Mouse (Mus musculus) forebrain, embryonic 11.5 days (tissue): Measurements from ENCODE around the gene Sipa1l3. TPM values are rescaled to one million over a fixed set of nuclear protein-coding genes. Genes with fewer than 3 reads are reported as not detected.

ENCODE experiments used
- ATAC-seq: fragments of 200-750 bp; cut with Nextera tagmentation; replicated peaks from 2 replicates; pipeline ENCODE4 v1.8.0; 2017; ENCODE audit warnings: moderate TSS enrichment; ENCODE audit not compliant: low FRiP score
- DNase-seq: peaks from one replicate; pipeline ENCODE4 v3.0.0-alpha.2; 2017; ENCODE audit warnings: low spot score
- H3K27ac ChIP-seq: fragments of 300-500 bp; sonication (generic); 2 replicates; pipeline ENCODE4 v1.5.1; 2014; ENCODE audit warnings: low read depth, low read length
- H3K27me3 ChIP-seq: fragments of 300-500 bp; sonication (generic); 2 replicates; pipeline ENCODE4 v1.6.1; 2014; ENCODE audit warnings: mild to moderate bottlenecking, low read length, mixed read lengths; ENCODE audit not compliant: control insufficient read depth, insufficient read depth
- H3K36me3 ChIP-seq: fragments of 300-500 bp; sonication (generic); 2 replicates; pipeline ENCODE4 v1.6.1; 2014; ENCODE audit warnings: mild to moderate bottlenecking, low read length, moderate library complexity, mixed read lengths; ENCODE audit not compliant: control insufficient read depth, insufficient read depth
- H3K4me1 ChIP-seq: fragments of 300-500 bp; sonication (generic); replicated peaks from 2 replicates; pipeline ENCODE4 v1.6.1; 2014; ENCODE audit warnings: low read length, mixed read lengths; ENCODE audit not compliant: control insufficient read depth, insufficient read depth
- H3K4me2 ChIP-seq: fragments of 300-500 bp; sonication (generic); 2 replicates; pipeline ENCODE4 v1.6.1; 2014; ENCODE audit warnings: low read depth, mild to moderate bottlenecking, low read length, moderate library complexity, mixed read lengths; ENCODE audit not compliant: severe bottlenecking
- H3K4me3 ChIP-seq: fragments of 300-500 bp; sonication (generic); 2 replicates; pipeline ENCODE4 v1.5.1; 2014; ENCODE audit warnings: low read depth, low read length
- H3K9ac ChIP-seq: fragments of 300-500 bp; sonication (generic); 2 replicates; pipeline ENCODE4 v1.6.1; 2014; ENCODE audit warnings: low read length
- H3K9me3 ChIP-seq: fragments of 300-500 bp; sonication (generic); 2 replicates; pipeline ENCODE4 v1.6.1; 2016; ENCODE audit warnings: low read length, mixed read lengths; ENCODE audit not compliant: control insufficient read depth
- WGBS: fragments of 180-500 bp; shearing (Covaris S2); extraction: QIAGEN DNeasy Blood & Tissue Kit; methylation state at CpG from one replicate; pipeline ENCODE4 v1.1.7; 2014; 5-methylcytosine and 5-hydroxymethylcytosine counted together
- polyA plus RNA-seq: library from polyadenylated mRNA; unstranded; fragments of >200 nt; fragmentation: Nextera tagmentation; extraction: Ambion mirVana; gene quantifications from 2 replicates; pipeline ENCODE4 v1.2.1, GENCODE M21; 2014

Gene Sipa1l3
- polyA plus RNA-seq, 1 experiment from 2014 or later = 15.9 TPM

DNA sequence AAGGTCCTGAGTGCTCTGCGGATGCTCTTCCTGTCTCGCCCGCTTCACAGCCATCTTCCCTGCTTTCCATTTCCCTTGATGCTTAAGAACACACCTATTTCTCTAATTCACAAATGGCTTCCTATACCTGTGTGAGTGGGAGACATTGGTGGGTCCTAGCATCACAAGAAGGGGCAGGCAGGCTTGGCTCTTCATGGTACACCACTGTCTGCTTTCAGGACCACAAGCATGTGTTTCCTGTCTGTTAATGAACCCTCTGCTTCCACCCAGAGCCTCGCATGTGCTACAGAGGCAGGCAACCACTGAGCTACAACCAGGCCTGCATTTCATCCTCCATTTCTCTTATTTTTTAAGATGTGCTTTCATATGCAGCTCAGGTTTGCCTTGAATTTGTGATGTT, 116.4 kb downstream of the Sipa1l3 start:
- Histone ChIP-seq H3K9ac (no peak overlapping the region), H3K36me3 (no peaks in the 10 kb centered on the region), H3K9me3 (no peaks in the 10 kb centered on the region), H3K27ac (no peak overlapping the region), H3K4me1 (no peaks in the 10 kb centered on the region), H3K27me3 (no peaks in the 10 kb centered on the region), H3K4me3 (no peak overlapping the region), H3K4me2 (no peak overlapping the region)
- ATAC-seq = no peak
- 91% methylated on average over 4 of the region's 4 CpGs for WGBS
- no peak for DNase-seq

DNA sequence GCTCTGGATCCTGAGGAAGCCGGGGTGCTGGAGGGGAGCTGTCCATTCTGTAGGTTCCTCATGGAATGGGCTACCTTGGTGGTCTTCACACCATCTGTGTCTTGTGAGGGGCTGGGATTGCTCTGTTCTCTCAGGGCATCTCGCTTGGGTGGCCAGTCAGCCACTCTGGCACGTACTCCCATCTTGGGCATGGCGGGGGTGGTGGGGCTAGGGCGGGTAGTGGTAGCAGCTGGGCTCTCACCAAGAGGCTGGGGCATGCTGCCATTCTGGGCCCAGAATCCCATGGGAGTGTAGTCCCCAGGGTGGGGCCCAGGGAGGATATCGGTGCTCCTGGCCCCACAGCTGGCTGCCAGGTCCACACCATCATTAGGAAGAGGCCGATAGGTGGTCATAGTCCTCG, 118.0 kb downstream of the Sipa1l3 start:
- DNase-seq (no peak), ATAC-seq (no peak)
- H3K9ac ChIP-seq = no peak overlapping the region
- no peaks in the 10 kb centered on the region for H3K4me1 ChIP-seq
- no peaks in the 10 kb centered on the region for H3K27me3 ChIP-seq
- H3K4me3 ChIP-seq = no peak overlapping the region
- H3K36me3 ChIP-seq = no peaks in the 10 kb centered on the region
- no peak overlapping the region for H3K4me2 ChIP-seq
- no peaks in the 10 kb centered on the region for H3K9me3 ChIP-seq
- H3K27ac ChIP-seq = no peak overlapping the region
- 91% methylated on average over 8 of the region's 8 CpGs for WGBS

DNA sequence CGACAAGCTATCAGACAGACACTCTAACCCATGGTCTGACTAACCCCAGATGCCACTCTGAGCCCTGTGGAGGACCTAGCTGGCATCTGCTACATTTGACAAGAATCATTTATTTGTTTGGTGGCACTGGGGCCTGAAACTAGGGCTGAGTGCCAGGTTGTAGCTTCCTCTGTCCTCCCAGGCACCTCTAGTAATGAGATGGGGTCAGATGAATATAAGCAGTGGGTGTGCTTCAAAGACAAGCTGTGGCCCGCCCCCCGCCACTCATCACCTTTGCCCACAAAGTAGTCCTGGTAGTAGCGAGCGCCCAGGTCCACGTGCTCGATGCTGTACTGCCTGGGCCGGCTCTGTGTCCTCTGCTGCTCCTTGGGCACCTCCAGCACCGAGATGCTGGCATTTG, 119.4 kb downstream of the Sipa1l3 start:
- no peak overlapping the region for H3K9ac ChIP-seq
- H3K36me3 ChIP-seq = no peaks in the 10 kb centered on the region
- DNase-seq = no peak
- no peaks in the 10 kb centered on the region for H3K27me3 ChIP-seq
- no peak overlapping the region for H3K27ac ChIP-seq
- ATAC-seq = no peak
- H3K4me3 ChIP-seq = no peak overlapping the region
- no peaks in the 10 kb centered on the region for H3K4me1 ChIP-seq
- H3K9me3 ChIP-seq = no peaks in the 10 kb centered on the region
- WGBS = 95% methylated on average over 9 of the region's 9 CpGs
- H3K4me2 ChIP-seq = no peak overlapping the region

DNA sequence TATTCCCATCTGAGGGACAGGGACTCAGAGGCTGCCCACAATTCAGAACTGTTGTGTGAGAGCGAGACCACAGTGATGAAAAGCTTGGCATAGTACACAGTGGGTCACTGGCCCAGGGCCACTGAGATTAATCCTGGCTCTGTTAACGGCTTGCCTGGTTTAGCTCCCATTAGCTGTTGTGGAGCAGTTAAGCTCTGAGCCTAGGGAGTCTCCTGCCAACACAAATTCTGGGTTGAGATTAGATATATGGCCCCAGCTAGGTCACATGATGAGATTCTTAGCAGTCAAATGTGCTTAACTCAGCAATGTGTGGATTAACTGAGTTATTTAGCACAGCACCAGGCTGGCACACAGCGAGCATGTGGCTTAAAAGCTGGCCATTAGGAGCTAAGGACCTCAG, 121.0 kb downstream of the Sipa1l3 start:
- ATAC-seq = no peak
- Histone ChIP-seq H3K27me3 (no peaks in the 10 kb centered on the region), H3K36me3 (no peaks in the 10 kb centered on the region), H3K9ac (no peak overlapping the region), H3K4me1 (no peaks in the 10 kb centered on the region), H3K4me3 (no peak overlapping the region), H3K4me2 (no peak overlapping the region), H3K9me3 (no peaks in the 10 kb centered on the region), H3K27ac (no peak overlapping the region)
- no peak for DNase-seq
- 78% methylated on average over 3 of the region's 3 CpGs for WGBS

DNA sequence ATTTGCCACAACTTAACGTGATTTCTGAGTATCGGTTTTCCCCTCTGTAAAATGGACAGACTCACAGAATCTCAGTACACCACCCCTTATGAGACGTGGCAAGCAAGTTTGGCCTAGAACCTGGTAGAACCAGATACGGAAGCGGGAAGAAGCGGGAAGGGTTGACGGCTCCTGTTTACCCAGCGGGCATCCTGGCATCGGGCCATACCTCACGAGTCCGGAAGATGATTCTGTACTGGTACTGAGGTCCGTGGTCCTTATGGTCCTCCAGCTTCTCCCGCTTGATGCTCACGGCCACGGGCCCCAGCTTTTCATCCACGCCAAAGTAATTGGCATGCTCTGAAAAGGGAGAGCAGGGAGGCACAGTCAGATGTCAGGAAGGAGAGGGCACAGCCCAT, 121.5 kb downstream of the Sipa1l3 start:
- Histone ChIP-seq H3K36me3 (no peaks in the 10 kb centered on the region), H3K9me3 (no peaks in the 10 kb centered on the region), H3K4me2 (no peak overlapping the region), H3K4me3 (no peak overlapping the region), H3K9ac (no peak overlapping the region), H3K4me1 (no peaks in the 10 kb centered on the region), H3K27ac (no peak overlapping the region), H3K27me3 (no peaks in the 10 kb centered on the region)
- no peak for ATAC-seq
- no peak for DNase-seq
- WGBS = 96% methylated on average over 16 of the region's 16 CpGs

DNA sequence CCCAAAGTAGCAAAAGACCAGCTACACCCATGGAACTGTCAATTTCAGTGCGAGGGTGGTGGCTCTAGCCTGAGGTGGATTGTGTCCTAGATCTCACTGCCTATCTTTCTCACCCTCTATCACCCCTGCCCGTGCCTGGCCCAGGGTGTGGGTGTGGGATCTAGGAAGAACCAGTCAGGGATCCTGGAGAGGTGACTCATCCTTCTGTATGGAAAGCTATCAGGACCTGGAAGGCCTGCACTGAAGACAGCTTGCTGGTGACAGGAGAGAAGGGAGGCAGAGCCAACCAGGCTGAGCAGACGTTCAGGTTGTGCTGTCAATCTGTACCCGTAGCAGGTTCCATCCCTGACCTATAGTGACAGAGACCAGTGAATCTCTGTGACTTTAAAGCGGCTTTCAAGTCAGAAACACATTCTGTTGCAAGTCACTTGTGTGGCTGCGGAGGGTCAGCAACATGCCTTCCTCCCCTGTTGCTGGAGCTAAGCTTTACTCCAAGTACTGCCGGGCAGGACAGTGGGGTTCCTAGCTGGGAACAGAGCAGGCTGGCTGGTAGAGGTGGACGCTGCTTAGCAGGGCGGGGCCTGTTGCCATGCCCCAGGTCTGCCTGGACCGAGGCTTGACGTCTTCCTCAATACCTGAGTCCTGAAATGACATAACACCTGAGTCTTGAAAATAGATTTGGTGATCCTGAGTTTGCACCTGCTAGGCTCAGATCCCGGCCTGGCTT, 122.1 kb downstream of the Sipa1l3 start:
- ATAC-seq (no peak), DNase-seq (no peak)
- no peak overlapping the region for H3K9ac ChIP-seq
- H3K36me3 ChIP-seq = no peaks in the 10 kb centered on the region
- WGBS = 91% methylated on average over 12 of the region's 12 CpGs
- H3K4me3 ChIP-seq = no peak overlapping the region
- no peaks in the 10 kb centered on the region for H3K4me1 ChIP-seq
- no peak overlapping the region for H3K4me2 ChIP-seq
- H3K27ac ChIP-seq = no peak overlapping the region
- no peaks in the 10 kb centered on the region for H3K27me3 ChIP-seq
- no peaks in the 10 kb centered on the region for H3K9me3 ChIP-seq

DNA sequence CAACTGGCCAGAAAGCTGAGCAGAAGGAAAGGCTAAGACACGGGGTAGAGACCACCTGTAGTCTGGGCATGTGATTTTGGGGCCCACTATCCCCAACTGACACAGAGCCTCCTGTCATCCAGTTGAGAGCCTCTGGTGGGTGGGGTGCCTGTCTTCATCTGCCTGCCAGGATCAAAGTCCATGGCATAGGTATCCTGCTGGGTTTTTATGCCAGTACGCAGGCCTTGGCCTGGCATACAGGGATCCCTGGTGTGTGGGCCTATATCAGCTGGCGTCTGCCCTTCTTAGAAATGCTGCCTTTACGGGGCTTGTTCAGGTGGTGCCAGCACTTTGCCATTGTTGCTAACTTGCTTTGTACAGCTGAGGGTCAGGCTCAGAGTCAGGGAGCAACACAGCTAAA, 123.3 kb downstream of the Sipa1l3 start:
- H3K36me3 ChIP-seq = no peaks in the 10 kb centered on the region

DNA sequence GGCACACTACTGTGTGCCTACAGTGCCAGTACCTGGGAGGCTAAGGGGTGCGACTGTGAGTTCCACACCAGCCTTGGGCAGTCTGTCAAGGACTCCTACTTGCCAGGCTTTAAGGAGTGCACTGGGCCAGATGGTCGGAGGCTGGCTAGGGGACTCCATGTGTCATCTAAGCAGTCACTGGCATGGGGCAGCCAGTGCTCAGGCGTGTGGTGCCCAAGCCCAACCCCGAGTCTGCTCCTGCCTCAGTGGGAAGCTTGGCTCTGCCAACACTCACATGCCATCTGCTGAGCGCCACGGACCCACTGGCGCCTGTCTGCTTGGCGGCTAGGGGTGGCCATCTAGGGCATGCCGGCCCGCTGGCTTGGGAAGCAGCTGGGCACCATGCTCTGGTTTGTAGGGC, 125.1 kb downstream of the Sipa1l3 start:
- DNase-seq (no peak), ATAC-seq (no peak)
- Histone ChIP-seq H3K27me3 (no peaks in the 10 kb centered on the region), H3K9ac (no peak overlapping the region), H3K4me1 (no peaks in the 10 kb centered on the region), H3K4me2 (no peak overlapping the region), H3K9me3 (no peaks in the 10 kb centered on the region), H3K27ac (no peak overlapping the region), H3K4me3 (no peak overlapping the region), H3K36me3 (no peaks in the 10 kb centered on the region)
- 93% methylated on average over 10 of the region's 10 CpGs for WGBS

More for the DNA sequence above, 123.3 kb downstream of the Sipa1l3 start:
- no peak overlapping the region for H3K4me3 ChIP-seq
- DNase-seq (no peak), ATAC-seq (no peak)
- no peak overlapping the region for H3K4me2 ChIP-seq
- H3K9ac ChIP-seq = no peak overlapping the region
- H3K27ac ChIP-seq = no peak overlapping the region
- WGBS = 79% methylated on average over 4 of the region's 4 CpGs
- H3K4me1 ChIP-seq = no peaks in the 10 kb centered on the region
- no peaks in the 10 kb centered on the region for H3K9me3 ChIP-seq
- no peaks in the 10 kb centered on the region for H3K27me3 ChIP-seq

DNA sequence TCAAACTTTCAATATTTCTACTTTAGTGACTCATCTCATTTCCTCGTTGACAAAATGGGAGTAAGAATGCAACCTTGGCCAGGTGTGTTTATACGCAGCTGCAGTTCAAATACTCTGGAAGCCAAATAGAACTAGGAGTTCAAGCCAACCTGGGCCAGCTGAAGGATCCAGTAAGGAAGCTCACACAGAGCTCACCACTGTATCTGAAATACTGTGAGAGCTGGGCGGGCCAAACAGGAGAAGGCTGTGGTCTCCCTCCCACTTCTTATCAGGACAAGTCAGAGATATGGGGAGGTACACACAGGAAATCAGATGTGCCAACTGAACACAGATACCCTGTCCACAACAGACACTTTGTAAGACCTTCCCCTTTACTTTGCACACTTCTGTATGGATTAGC, 125.6 kb downstream of the Sipa1l3 start:
- Histone ChIP-seq H3K9ac (no peak overlapping the region), H3K4me1 (no peaks in the 10 kb centered on the region), H3K27me3 (no peaks in the 10 kb centered on the region), H3K4me2 (no peak overlapping the region), H3K27ac (no peak overlapping the region), H3K9me3 (no peaks in the 10 kb centered on the region), H3K4me3 (no peak overlapping the region), H3K36me3 (no peaks in the 10 kb centered on the region)
- 96% methylated on average over 3 of the region's 3 CpGs for WGBS
- DNase-seq (no peak), ATAC-seq (no peak)
